16 mouse cellular contexts compared by ENCODE assay signal in the genomic region with DNA sequence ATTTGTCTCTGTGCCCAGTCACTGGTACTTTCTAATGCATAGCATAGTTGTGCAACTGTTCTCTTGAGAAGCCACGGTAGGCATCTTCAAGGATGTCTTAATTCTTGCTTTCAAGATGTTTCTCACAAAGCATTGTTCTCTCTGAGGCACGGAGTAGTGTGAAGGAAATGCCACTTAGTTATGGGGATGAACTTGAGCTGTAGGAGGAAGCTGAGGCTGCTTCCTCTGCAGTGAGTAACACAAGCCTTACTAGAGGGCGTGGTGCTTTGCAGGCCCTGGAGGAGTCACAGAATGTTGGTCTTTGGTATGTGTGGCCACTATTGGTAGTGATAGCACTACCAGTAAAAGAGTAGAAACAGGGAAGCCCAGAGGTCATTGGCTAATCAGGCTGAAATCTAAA. TPM values are rescaled to one million over a fixed set of nuclear protein-coding genes. Genes with fewer than 3 reads are reported as not detected.
A peak's percentile ranks its signal among the peaks of the same experiment; 100 is the strongest.
DNase-seq lines count a peak whose midpoint lies in the region; ATAC-seq and TF ChIP-seq lines count a peak whose summit lies in the region.
"Had no signal": no experiment of that assay in that cellular context is flagged by ENCODE, and none has a peak within 500 bp of the region (broad histone marks: within the 10 kb centered on the region; RNA-seq: fewer than 3 reads in every experiment).

No protein-coding gene starts in this region.

- no peaks in the 10 kb centered on the region for H3K9me3 ChIP-seq in kidney, postnatal 0 days (replicated peaks; ENCODE audit: low read length)
- no peaks in the 10 kb centered on the region for H3K9me3 ChIP-seq in midbrain, embryonic 14.5 days (ENCODE audit: control insufficient read depth, low read length)
- no peaks in the 10 kb centered on the region for H3K9me3 ChIP-seq in midbrain, embryonic 16.5 days (replicated peaks; ENCODE audit: control insufficient read depth, low read length, poor library complexity, severe bottlenecking)
- H3K9me3 ChIP-seq in forebrain, embryonic 15.5 days, result no peaks in the 10 kb centered on the region
- H3K9me3 ChIP-seq: heart, embryonic 13.5 days; hindbrain, embryonic 15.5 days; limb, embryonic 12.5 days had no signal

- no peak overlapping the region for H3K4me3 ChIP-seq in kidney, postnatal 0 days (replicated peaks; ENCODE audit: low read depth, low read length)
- no peak overlapping the region for H3K4me3 ChIP-seq in midbrain, embryonic 14.5 days (replicated peaks; ENCODE audit: low read depth, low read length)
- no peak overlapping the region for H3K4me3 ChIP-seq in midbrain, embryonic 16.5 days (ENCODE audit: low read depth, low read length)
- H3K4me3 ChIP-seq in forebrain, embryonic 15.5 days, result no peak overlapping the region
- H3K4me3 ChIP-seq: heart, embryonic 13.5 days; hindbrain, embryonic 15.5 days; limb, embryonic 12.5 days had no signal

- H3K27me3 ChIP-seq in kidney, postnatal 0 days (ENCODE audit: insufficient read depth, low read length), result no peaks in the 10 kb centered on the region
- no peaks in the 10 kb centered on the region for H3K27me3 ChIP-seq in midbrain, embryonic 14.5 days (ENCODE audit: control insufficient read depth, insufficient read depth, low read length)
- H3K27me3 ChIP-seq in midbrain, embryonic 16.5 days (ENCODE audit: control insufficient read depth, insufficient read depth, low read depth, low read length), result no peaks in the 10 kb centered on the region
- H3K27me3 ChIP-seq in forebrain, embryonic 15.5 days, result no peaks in the 10 kb centered on the region
- H3K27me3 ChIP-seq: CH12.LX; heart, embryonic 13.5 days; hindbrain, embryonic 15.5 days; limb, embryonic 12.5 days had no signal

- no peak for TF ChIP-seq CTCF in kidney, postnatal 0 days (IDR thresholded peaks at IDR 0.05; ENCODE audit: low read depth)

- no peak overlapping the region for H3K9ac ChIP-seq in kidney, postnatal 0 days (ENCODE audit: low read depth, low read length)
- no peak overlapping the region for H3K9ac ChIP-seq in midbrain, embryonic 14.5 days (replicated peaks; ENCODE audit: low read length)
- no peak overlapping the region for H3K9ac ChIP-seq in midbrain, embryonic 16.5 days (ENCODE audit: low read depth, low read length)
- H3K9ac ChIP-seq in forebrain, embryonic 15.5 days (replicated peaks), result no peak overlapping the region
- H3K9ac ChIP-seq: heart, embryonic 13.5 days; hindbrain, embryonic 15.5 days; limb, embryonic 12.5 days had no signal

- no peak for ATAC-seq in kidney, postnatal 0 days (replicated peaks; ENCODE audit: low FRiP score, low read depth)
- ATAC-seq in midbrain, embryonic 14.5 days (ENCODE audit: low FRiP score, low TSS enrichment), result no peak
- no peak for ATAC-seq in midbrain, embryonic 16.5 days
- ATAC-seq in granulocyte monocyte progenitor cell, adult 5-6 weeks (replicated peaks; ENCODE audit: poor library complexity, severe bottlenecking), result peak; percentile 42
- ATAC-seq in forebrain, embryonic 15.5 days (replicated peaks), result no peak
- ATAC-seq: forebrain, embryonic 14.5 days had no signal

- H3K27ac ChIP-seq in kidney, postnatal 0 days, result no peak overlapping the region
- peak overlapping the region; percentile 37; the same call in 1 of the 2 replicates for H3K27ac ChIP-seq in midbrain, embryonic 14.5 days (replicated peaks; ENCODE audit: low read depth, low read length)
- H3K27ac ChIP-seq in midbrain, embryonic 16.5 days (ENCODE audit: low read length), result no peak overlapping the region
- H3K27ac ChIP-seq in forebrain, embryonic 15.5 days (replicated peaks), result no peak overlapping the region
- H3K27ac ChIP-seq: heart, embryonic 13.5 days; hindbrain, embryonic 15.5 days; limb, embryonic 12.5 days had no signal

- 63% methylated on average over 3 of the region's 3 CpGs for WGBS in kidney, postnatal 0 days
- WGBS in midbrain, embryonic 14.5 days, result 54% methylated on average over 3 of the region's 3 CpGs
- 56% methylated on average over 3 of the region's 3 CpGs for WGBS in midbrain, embryonic 16.5 days
- WGBS in forebrain, embryonic 15.5 days, result 79% methylated on average over 3 of the region's 3 CpGs

- H3K4me2 ChIP-seq in kidney, postnatal 0 days (ENCODE audit: low read length), result no peak overlapping the region
- no peak overlapping the region for H3K4me2 ChIP-seq in midbrain, embryonic 14.5 days (ENCODE audit: low read length)
- H3K4me2 ChIP-seq in midbrain, embryonic 16.5 days (ENCODE audit: low read length), result no peak overlapping the region
- no peak overlapping the region for H3K4me2 ChIP-seq in forebrain, embryonic 15.5 days (replicated peaks)
- H3K4me2 ChIP-seq: heart, embryonic 13.5 days; hindbrain, embryonic 15.5 days; limb, embryonic 12.5 days had no signal

- DNase-seq in kidney, postnatal 0 days (ENCODE audit: low spot score), result peak; percentile 22
- no peak for DNase-seq in kidney, adult 18-20 months
- no peak for DNase-seq in midbrain, embryonic 14.5 days
- no peak for DNase-seq in gastrocnemius, postnatal 4 days (ENCODE audit: low spot score in 2 of 2)
- DNase-seq: cerebellum, adult 2 months; embryo, embryonic 11 days; right cerebral cortex, postnatal 14 days; thymus, adult 18-20 months had no signal

- no peaks in the 10 kb centered on the region; the same call in 1 of the 2 replicates for H3K4me1 ChIP-seq in kidney, postnatal 0 days (replicated peaks; ENCODE audit: insufficient read depth, low read length)
- H3K4me1 ChIP-seq in midbrain, embryonic 14.5 days (ENCODE audit: control insufficient read depth, insufficient read depth, low read length), result peaks cover 5% of the 10 kb centered on the region; the same call in 1 of the 2 replicates
- no peaks in the 10 kb centered on the region for H3K4me1 ChIP-seq in midbrain, embryonic 16.5 days (ENCODE audit: control insufficient read depth, insufficient read depth, low read length)
- H3K4me1 ChIP-seq in forebrain, embryonic 15.5 days, result no peaks in the 10 kb centered on the region
- H3K4me1 ChIP-seq: hindbrain, embryonic 15.5 days; limb, embryonic 12.5 days had no signal

- H3K36me3 ChIP-seq in kidney, postnatal 0 days (ENCODE audit: insufficient read depth, low read length), result no peaks in the 10 kb centered on the region
- no peaks in the 10 kb centered on the region for H3K36me3 ChIP-seq in midbrain, embryonic 14.5 days (ENCODE audit: control insufficient read depth, insufficient read depth, low read length)
- no peaks in the 10 kb centered on the region for H3K36me3 ChIP-seq in midbrain, embryonic 16.5 days (ENCODE audit: control insufficient read depth, insufficient read depth, low read length)
- H3K36me3 ChIP-seq in forebrain, embryonic 15.5 days, result no peaks in the 10 kb centered on the region
- H3K36me3 ChIP-seq: heart, embryonic 13.5 days; hindbrain, embryonic 15.5 days; limb, embryonic 12.5 days had no signal

RNA-seq across cellular contexts. Expression of gene Kiz, which starts 17.0 kb away (rescaled TPM):
- polyA plus RNA-seq in kidney, postnatal 0 days (2015; fragmentation: Nextera tagmentation; extraction: Ambion mirVana), result 31.0 and 34.7 TPM in 2 replicates
- polyA plus RNA-seq in midbrain, embryonic 14.5 days (2014; fragmentation: Nextera tagmentation; extraction: Ambion mirVana), result 22.0 and 34.3 TPM in 2 replicates
- polyA plus RNA-seq in midbrain, embryonic 16.5 days (2015; fragmentation: Nextera tagmentation; extraction: Ambion mirVana), result 27.9 and 28.3 TPM in 2 replicates
- 21.9 and 29.3 TPM in 2 replicates for total RNA-seq in granulocyte monocyte progenitor cell, adult 5-6 weeks (2014; fragmentation: Nextera tagmentation)
- 24.0 and 25.1 TPM in 2 replicates for total RNA-seq in granulocyte monocyte progenitor cell, adult 5-6 weeks (2017)
- total RNA-seq in gastrocnemius, postnatal 4 days (2021), result 10 to 100 TPM; 27.1 to 30.8 TPM
- 23.4 and 26.4 TPM in 2 replicates for polyA plus RNA-seq in forebrain, embryonic 15.5 days (2015; fragmentation: Nextera tagmentation; extraction: Ambion mirVana)
